Mouse (Mus musculus): ENCODE data around the gene Gsx1. TPM values are rescaled to one million over a fixed set of nuclear protein-coding genes. Genes with fewer than 3 reads are reported as not detected.

The Gsx1 gene
- not detected in 2 replicates for polyA plus RNA-seq (2015; fragmentation: Nextera tagmentation; extraction: Ambion mirVana)

DNA sequence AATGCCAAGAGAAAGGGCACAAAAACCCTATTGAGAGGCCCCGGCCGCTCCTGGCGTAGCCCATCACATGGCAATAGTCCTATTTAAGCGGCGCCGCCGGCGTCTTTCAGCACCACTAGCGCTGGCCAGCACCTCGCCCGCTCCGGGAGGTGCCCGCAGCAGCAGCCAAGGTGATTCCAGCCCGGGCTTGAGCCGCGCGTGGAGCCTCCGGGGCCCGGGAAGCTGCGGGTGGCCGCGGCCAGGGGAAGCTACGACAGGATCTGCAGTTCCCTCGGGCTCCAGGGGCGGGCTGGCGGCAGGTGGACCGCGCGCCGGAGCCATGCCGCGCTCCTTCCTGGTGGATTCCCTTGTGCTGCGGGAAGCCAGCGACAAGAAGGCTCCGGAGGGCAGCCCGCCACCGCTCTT lies at the start of gene Gsx1:
Gene Gsx1, plus strand, starts transcription at position 126 of the 405 bp plus-strand sequence.
- H3K27me3 ChIP-seq (replicated peaks) = peaks cover 83% of the 10 kb centered on the region
- no peaks in the 10 kb centered on the region for H3K36me3 ChIP-seq
- H3K9ac ChIP-seq = no peak within 1 kb of the TSS
- peaks cover 28% of the 10 kb centered on the region for H3K4me1 ChIP-seq
- no peaks in the 10 kb centered on the region for H3K9me3 ChIP-seq
- H3K27ac ChIP-seq = no peak within 1 kb of the TSS
- peak within 1 kb of the TSS; percentile 28 for H3K4me3 ChIP-seq (replicated peaks)
- under 1% methylated on average over 37 of the region's 37 CpGs for WGBS
- H3K4me2 ChIP-seq = peak within 1 kb of the TSS; percentile 53
- ATAC-seq (ENCODE audit: insufficient read depth, low FRiP score, low read depth) = peak; percentile 56

DNA sequence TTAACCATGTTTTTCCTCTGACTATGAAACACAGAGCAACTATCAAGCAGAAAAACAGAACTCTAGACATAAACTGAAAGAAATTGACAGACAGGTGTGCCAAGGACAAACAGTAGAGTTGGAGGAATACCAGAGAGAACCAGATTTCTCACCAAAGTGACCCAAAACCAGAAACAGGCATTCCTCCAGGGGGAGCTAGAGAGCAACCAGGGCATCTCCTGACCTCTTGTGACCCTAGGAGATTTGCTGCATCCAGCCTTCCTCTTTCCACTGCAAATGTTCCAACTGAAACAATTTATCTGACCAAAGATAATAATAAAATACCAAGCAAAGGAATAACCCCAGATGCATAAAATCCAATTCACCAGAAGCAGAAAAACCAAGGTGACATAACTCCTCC lies 41.2 kb upstream of the Gsx1 start:
- Histone ChIP-seq H3K9me3 (no peaks in the 10 kb centered on the region), H3K27me3 (replicated peaks) (no peaks in the 10 kb centered on the region), H3K4me3 (replicated peaks) (no peak overlapping the region), H3K9ac (no peak overlapping the region), H3K4me2 (no peak overlapping the region), H3K36me3 (no peaks in the 10 kb centered on the region), H3K27ac (no peak overlapping the region), H3K4me1 (no peaks in the 10 kb centered on the region)
- ATAC-seq (ENCODE audit: insufficient read depth, low FRiP score, low read depth) = no peak

DNA sequence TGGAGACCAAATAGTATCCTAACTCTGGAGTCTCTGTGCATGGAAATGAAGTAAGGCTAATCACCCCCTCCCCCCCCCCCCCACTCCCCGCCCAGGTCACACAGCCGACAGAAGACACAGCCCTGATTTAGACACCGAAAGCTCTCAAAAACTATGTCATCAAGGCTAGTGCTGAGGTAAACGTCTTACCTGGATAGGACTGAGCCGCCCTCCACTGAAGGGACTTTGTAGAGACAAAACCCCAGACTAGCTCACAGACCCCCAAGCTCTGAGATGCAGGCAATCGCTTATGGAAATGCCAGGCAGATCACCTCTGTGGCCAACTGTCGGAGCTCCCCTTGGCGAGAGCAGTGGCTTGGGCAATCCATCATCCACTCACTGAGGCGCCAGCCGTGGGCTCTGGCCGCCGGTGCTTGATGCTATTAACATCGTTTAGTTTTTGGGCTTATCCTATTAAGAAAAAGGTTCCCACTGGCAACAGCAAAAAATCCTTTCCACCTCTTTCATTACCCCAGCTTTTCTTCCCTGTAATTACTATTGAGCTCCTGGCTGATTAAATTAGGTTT lies 33.6 kb upstream of the Gsx1 start:
- no peak for ATAC-seq (ENCODE audit: insufficient read depth, low FRiP score, low read depth)
- Histone ChIP-seq H3K4me2 (no peak overlapping the region), H3K27me3 (replicated peaks) (no peaks in the 10 kb centered on the region), H3K9me3 (no peaks in the 10 kb centered on the region), H3K9ac (no peak overlapping the region), H3K36me3 (no peaks in the 10 kb centered on the region), H3K4me1 (no peaks in the 10 kb centered on the region), H3K4me3 (replicated peaks) (no peak overlapping the region), H3K27ac (no peak overlapping the region)
- 15% methylated on average over 13 of the region's 13 CpGs for WGBS

DNA sequence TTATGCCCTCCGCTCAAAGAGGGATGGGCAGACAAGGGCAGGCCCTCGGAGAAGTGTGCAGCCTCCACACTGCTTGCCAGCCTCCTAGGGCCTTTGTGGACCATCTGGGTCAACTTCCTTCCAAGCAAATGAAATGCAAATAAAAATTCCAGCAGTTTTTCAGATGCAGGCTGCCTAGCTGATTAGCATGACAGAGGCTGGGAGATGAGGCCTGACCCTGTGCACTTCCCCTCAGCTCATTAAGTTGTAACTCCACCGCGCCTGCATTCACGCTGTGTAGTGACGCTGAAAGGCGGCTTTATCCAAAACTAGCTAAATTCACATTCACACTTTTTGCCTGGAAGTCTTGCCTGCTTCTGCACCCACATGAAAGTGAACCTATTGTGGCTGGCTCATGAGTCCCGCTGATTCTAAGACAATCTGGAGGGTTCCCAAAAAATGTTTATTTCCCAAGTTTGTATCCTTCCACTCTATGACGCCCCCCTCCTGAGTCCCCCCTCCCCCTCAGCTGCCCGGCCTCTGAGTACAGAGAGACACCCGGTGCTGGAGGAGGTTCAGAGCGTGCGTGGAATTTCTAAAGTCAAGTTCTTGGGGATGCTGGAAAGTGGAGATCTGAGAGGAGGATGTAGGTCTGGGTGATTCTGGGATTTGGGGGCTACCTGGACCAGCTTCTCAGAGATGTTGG lies 32.9 kb upstream of the Gsx1 start:
- Histone ChIP-seq H3K27ac (no peak overlapping the region), H3K9me3 (no peaks in the 10 kb centered on the region), H3K4me3 (replicated peaks) (no peak overlapping the region), H3K36me3 (no peaks in the 10 kb centered on the region), H3K4me2 (no peak overlapping the region), H3K27me3 (replicated peaks) (no peaks in the 10 kb centered on the region), H3K4me1 (no peaks in the 10 kb centered on the region), H3K9ac (no peak overlapping the region)
- no peak for ATAC-seq (ENCODE audit: insufficient read depth, low FRiP score, low read depth)
- WGBS = 24% methylated on average over 13 of the region's 13 CpGs

DNA sequence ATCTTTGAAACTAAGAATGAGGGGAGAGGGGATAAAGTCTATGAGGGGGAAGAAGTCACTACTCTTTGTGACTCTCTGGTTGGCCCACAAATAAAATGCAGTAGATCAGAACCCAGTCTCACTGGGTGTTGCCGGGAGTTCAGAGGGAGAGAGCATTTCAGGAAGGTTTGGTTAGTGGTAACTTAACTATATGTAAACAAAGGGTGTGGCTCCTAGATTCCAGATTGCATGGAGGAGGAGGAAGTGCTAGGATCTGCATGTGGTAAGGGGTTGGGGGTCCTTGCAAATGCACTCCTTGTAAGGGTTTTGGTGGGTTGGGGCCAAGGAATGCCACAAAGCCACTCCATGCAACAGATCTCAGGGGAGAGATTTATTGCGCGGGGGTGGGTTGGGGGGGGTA lies 32.1 kb upstream of the Gsx1 start:
- Histone ChIP-seq H3K36me3 (no peaks in the 10 kb centered on the region), H3K27ac (no peak overlapping the region), H3K27me3 (replicated peaks) (no peaks in the 10 kb centered on the region), H3K4me1 (no peaks in the 10 kb centered on the region), H3K4me2 (no peak overlapping the region), H3K9me3 (no peaks in the 10 kb centered on the region), H3K9ac (no peak overlapping the region), H3K4me3 (replicated peaks) (no peak overlapping the region)
- ATAC-seq (ENCODE audit: insufficient read depth, low FRiP score, low read depth) = no peak
- WGBS = 32% methylated on average over 3 of the region's 3 CpGs

DNA sequence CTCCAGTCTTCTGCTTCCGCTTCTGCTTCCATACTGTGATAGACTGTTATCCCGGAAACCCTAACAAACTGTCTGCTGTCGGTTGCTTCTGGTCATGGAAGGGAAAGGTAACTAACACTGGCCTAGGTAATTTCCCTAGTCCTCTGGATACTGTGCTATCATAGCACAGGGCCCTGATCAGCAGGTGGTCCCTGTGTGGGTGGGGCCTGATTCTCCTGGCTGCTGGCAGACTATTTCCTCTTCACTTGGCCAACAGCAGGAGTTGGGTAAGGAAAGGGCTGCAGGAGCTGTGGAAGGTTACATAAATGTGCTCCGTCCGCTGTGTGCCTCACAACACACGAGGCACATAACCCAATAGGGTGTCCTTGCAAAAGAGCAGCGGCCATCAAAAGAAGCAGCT lies 31.1 kb upstream of the Gsx1 start:
- WGBS = 68% methylated on average over 7 of the region's 7 CpGs
- H3K9ac ChIP-seq = no peak overlapping the region
- no peak overlapping the region for H3K4me2 ChIP-seq
- H3K4me1 ChIP-seq = no peaks in the 10 kb centered on the region
- H3K9me3 ChIP-seq = no peaks in the 10 kb centered on the region
- no peak for ATAC-seq (ENCODE audit: insufficient read depth, low FRiP score, low read depth)
- H3K27ac ChIP-seq = no peak overlapping the region
- no peaks in the 10 kb centered on the region for H3K27me3 ChIP-seq (replicated peaks)
- no peaks in the 10 kb centered on the region for H3K36me3 ChIP-seq
- no peak overlapping the region for H3K4me3 ChIP-seq (replicated peaks)

DNA sequence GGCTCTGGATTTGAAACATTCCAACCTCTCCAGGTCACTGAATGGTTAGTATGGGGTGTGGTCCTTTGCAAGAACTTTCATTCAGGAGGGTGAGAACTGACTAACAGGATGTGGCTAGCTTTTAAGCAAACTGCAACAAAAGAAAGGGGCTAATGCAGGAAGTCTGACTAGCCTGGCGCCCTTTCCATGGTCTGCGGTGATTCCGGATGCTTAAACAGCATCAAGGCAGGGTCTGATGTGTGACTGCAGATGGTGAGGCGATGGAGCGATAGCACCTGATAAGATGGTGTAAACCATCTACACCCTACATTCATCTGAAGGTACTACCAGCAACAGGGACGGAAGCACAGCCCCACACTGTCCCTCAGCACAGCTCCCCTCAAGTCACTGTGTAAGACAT lies 29.2 kb upstream of the Gsx1 start:
- no peak for ATAC-seq (ENCODE audit: insufficient read depth, low FRiP score, low read depth)

DNA sequence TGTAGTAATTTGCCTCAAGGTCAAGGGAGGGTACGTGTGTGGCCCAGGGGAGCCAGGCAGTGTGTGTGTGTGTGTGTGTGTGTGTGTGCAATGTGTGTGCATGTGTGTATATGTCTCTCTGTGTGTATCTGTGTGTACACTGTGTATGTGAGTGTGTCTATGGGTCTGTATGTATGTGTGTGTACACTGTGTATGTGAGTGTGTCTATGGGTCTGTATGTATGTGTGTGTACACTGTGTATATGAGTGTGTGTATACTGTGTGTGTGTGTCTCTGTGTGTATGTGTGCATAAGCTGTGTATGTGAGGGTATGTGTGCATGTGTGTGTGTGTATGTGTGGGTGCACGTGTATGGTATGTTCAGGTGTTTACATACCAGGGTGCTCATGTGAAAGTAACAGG lies 28.7 kb upstream of the Gsx1 start:
- no peaks in the 10 kb centered on the region for H3K27me3 ChIP-seq (replicated peaks)
- no peak overlapping the region for H3K4me2 ChIP-seq
- no peak overlapping the region for H3K27ac ChIP-seq
- H3K9me3 ChIP-seq = no peaks in the 10 kb centered on the region
- H3K4me1 ChIP-seq = no peaks in the 10 kb centered on the region
- no peaks in the 10 kb centered on the region for H3K36me3 ChIP-seq
- no peak for ATAC-seq (ENCODE audit: insufficient read depth, low FRiP score, low read depth)
- H3K4me3 ChIP-seq (replicated peaks) = no peak overlapping the region
- WGBS = 83% methylated on average over 2 of the region's 2 CpGs
- no peak overlapping the region for H3K9ac ChIP-seq

More for the DNA sequence above, 29.2 kb upstream of the Gsx1 start:
- 72% methylated on average over 6 of the region's 6 CpGs for WGBS
- Histone ChIP-seq H3K27me3 (replicated peaks) (no peaks in the 10 kb centered on the region), H3K9ac (no peak overlapping the region), H3K27ac (no peak overlapping the region), H3K4me2 (no peak overlapping the region), H3K4me3 (replicated peaks) (no peak overlapping the region), H3K4me1 (no peaks in the 10 kb centered on the region), H3K9me3 (no peaks in the 10 kb centered on the region), H3K36me3 (no peaks in the 10 kb centered on the region)

DNA sequence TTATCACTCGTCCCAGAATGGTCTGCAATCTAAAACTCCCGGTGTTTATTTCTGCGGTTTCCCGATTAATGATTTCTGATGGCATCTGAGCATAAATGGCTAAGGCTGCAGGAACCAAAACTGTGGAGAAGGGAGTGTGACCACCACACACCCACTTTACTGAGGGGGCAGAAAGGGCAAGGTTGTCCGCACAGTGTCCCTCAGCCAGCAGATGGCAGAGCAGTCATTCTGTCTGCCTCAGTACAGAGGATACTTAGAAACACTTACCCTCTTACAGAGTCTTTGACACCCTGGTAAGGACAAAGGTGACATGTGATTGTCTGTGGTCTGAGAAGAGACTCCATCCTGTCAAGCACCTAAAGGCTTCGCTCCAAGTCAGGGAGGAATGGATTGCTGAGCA lies 23.4 kb upstream of the Gsx1 start:
- no peak overlapping the region for H3K27ac ChIP-seq
- H3K27me3 ChIP-seq (replicated peaks) = no peaks in the 10 kb centered on the region
- no peak for ATAC-seq (ENCODE audit: insufficient read depth, low FRiP score, low read depth)
- no peaks in the 10 kb centered on the region for H3K4me1 ChIP-seq
- no peak overlapping the region for H3K9ac ChIP-seq
- WGBS = 74% methylated on average over 6 of the region's 6 CpGs
- H3K9me3 ChIP-seq = no peaks in the 10 kb centered on the region
- H3K4me3 ChIP-seq (replicated peaks) = no peak overlapping the region
- no peaks in the 10 kb centered on the region for H3K36me3 ChIP-seq
- H3K4me2 ChIP-seq = no peak overlapping the region

DNA sequence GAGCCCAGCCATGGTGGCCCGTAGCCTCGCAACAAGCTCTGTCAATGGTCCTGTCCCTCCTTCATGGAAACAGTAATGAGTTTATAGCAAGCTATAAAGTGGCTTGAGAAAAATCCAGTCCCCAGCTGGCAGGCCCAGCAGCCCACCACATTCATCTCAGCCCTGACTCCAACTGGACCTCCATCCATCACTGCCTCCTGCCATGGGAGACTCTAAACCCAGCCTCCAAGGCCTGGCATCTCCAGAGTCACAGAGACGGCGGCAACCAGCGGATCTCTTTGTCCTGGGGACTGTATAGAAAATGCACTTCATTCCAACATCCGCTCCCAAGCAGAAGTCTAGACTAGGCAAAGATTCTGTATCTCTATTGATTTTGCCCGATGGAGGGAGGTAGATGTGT lies 18.4 kb upstream of the Gsx1 start:
- H3K4me2 ChIP-seq = no peak overlapping the region
- no peaks in the 10 kb centered on the region for H3K36me3 ChIP-seq
- no peak overlapping the region for H3K9ac ChIP-seq
- no peaks in the 10 kb centered on the region for H3K9me3 ChIP-seq
- H3K4me3 ChIP-seq (replicated peaks) = no peak overlapping the region
- no peak for ATAC-seq (ENCODE audit: insufficient read depth, low FRiP score, low read depth)
- H3K27ac ChIP-seq = no peak overlapping the region
- WGBS = 82% methylated on average over 7 of the region's 7 CpGs
- H3K27me3 ChIP-seq (replicated peaks) = no peaks in the 10 kb centered on the region
- no peaks in the 10 kb centered on the region for H3K4me1 ChIP-seq

DNA sequence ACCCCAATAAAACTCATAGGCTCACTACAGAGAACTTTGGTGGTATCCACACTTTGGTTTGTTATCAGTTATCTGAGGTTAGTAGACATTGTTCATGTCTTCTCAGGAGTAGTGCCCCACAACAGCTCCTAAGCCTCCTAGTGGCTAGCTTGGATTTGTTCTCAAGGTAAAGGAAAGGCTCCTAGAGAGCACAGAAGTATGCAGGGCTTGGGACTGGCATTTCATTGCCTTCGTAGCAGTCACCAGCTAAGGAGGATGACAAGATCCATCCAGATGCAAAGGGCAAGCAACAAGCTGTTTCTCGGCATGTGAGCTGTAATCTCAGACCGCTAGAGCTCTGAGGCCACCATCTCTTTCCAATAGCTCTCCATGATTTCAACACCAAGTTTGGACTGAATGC lies 14.4 kb upstream of the Gsx1 start:
- Histone ChIP-seq H3K9ac (no peak overlapping the region), H3K4me3 (replicated peaks) (no peak overlapping the region), H3K9me3 (no peaks in the 10 kb centered on the region), H3K4me1 (no peaks in the 10 kb centered on the region), H3K27me3 (replicated peaks) (no peaks in the 10 kb centered on the region), H3K4me2 (no peak overlapping the region), H3K36me3 (no peaks in the 10 kb centered on the region), H3K27ac (no peak overlapping the region)
- WGBS = 83% methylated on average over 3 of the region's 3 CpGs
- no peak for ATAC-seq (ENCODE audit: insufficient read depth, low FRiP score, low read depth)

DNA sequence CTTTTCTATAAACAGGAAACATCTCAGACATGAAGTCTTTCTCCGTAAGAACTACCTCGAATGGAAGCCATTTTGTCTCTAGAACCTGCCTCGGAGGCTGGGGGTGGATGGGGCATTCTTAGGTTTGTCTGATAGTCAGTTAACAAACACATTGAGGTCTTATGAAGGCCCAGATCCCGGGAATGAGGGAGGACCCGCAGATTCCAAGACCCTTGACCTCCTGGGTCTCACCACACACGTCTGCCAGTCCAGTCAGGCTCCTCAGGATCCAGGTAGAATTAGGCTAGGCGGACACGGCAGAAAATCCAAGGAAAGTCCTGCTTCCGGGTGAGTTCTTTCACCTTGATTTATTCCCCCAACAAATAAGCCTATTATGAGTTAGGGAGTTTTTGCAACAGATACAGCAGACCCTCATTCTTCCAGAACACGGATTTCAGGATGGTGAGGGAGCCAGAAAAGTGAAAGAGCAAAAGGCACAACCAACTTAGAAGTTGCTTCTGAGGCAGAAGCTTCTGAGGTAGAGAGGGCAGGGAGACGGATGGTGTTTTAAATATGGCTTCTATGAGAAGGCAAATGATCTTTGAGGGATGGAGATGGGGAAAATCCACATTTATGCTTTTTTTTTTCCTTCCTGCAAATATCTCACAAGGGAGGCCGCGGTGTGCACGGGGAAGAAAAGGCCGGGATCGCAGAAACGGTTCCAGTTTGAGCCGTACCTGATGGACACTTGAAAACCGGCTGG lies 3.2 kb upstream of the Gsx1 start:
- Histone ChIP-seq H3K9ac (no peak overlapping the region), H3K27ac (no peak overlapping the region), H3K9me3 (no peaks in the 10 kb centered on the region), H3K4me2 (peak overlapping the region; percentile 50), H3K27me3 (replicated peaks) (peaks cover 62% of the 10 kb centered on the region), H3K36me3 (no peaks in the 10 kb centered on the region), H3K4me3 (replicated peaks) (0 out of 2 replicates have a peak overlapping the region, but pooled peaks have one; percentile 5), H3K4me1 (peaks cover 28% of the 10 kb centered on the region)
- ATAC-seq (ENCODE audit: insufficient read depth, low FRiP score, low read depth) = no peak
- WGBS = 7% methylated on average over 14 of the region's 19 CpGs

All from stomach, embryonic 15.5 days (tissue).